Mouse (Mus musculus): ENCODE results near the gene Rfwd3.
"Not testable (repeated sequence)": the region's sequence is repeated elsewhere in the genome, so short reads cannot be mapped to it uniquely, and the experiment has no call there.

Rfwd3 gene

DNA sequence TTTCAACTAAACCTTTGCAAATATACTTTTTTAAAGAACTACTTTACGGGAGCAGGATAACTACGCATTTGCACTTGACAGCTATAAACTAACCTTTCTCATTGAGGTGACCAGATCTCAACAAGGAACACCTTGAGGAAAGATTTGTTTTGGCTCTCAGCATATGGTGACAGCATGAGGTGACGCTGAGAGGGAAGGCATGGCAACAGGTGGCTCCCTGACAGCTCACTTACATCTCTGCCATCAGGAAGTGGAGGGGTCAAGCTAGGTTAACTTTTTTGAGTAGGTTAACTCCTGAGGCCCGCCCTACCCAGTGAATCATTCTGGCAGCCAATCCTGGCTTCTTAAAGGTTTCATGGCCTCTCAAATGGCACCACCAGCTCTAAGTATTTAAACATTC, 14.4 kb downstream of the Rfwd3 start:
- no peak for DNase-seq

DNA sequence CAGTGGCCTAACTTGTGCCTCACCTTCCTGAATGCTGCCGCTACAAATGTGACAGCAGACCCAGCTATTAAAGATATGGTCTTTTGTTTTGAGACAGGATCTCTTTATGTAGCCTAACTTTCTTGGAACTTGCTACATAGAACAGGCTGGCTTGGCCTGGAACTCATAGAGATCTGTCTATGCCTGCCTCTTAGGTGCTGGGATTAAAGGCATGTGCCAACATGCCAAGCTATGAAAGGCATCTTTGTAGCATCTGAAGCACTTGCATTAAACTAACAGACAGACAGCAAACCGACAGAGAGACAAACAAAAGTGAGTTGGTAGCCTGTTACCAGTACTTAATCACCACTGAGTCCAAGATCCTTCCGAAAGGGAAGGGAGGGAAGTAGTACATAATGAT, 17.9 kb downstream of the Rfwd3 start:
- no peak for DNase-seq

GRCm38 (mm10) chr8:111268277-111268676, 31.7 kb downstream of the Rfwd3 start:
- DNase-seq, result no peak

- DNase-seq, result not testable (repeated sequence)
Measured at GRCm38 (mm10) chr8:111266161-111266560, 33.9 kb downstream of the Rfwd3 start.

DNA sequence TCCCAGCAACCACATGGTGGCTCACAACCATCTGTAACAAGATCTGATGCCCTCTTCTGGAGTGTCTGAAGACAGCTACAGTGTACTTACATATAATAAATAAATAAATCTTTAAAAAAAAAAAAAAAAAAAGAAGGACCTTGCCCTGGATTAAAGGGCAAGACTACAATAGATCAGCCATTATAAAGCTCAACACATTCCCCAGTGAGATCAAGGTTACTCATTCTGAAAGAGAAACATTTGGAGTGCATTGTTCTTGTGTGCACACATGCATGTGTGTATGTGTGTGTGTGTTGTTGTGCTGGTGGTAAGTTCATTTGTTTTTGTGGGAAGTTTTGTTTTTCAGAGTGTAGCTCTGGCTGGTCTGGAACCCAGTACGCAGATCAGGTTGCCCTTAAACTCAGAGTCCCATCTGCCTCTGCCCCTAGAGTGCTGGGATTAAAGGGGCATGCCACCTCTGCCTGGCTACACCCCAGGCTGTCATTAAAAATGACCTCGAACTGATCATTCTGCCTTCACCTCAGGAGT, 35.3 kb downstream of the Rfwd3 start:
- no peak for DNase-seq

GRCm38 (mm10) chr8:111261981-111262381, 38.0 kb downstream of the Rfwd3 start:
- DNase-seq, result no peak

DNA sequence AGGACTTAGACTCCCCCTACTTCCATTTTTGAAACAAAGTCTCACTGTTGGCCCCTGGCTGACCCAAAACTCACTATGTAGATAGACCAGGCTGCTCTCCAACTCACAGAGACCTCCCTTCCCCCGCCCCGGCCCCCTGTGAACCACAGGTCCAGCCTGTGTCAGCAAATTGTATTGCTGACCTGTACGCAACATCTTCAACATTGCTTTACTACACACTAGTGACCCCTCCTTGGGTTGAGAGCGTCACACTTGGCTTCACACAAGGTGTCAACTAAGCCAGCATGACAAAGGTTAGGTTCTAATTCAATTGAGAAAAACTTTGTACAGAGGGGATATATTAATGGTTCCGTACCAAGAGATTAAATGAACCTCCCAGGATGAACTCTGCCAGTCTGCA, 39.8 kb downstream of the Rfwd3 start:
- peak; percentile 15 for DNase-seq

DNA sequence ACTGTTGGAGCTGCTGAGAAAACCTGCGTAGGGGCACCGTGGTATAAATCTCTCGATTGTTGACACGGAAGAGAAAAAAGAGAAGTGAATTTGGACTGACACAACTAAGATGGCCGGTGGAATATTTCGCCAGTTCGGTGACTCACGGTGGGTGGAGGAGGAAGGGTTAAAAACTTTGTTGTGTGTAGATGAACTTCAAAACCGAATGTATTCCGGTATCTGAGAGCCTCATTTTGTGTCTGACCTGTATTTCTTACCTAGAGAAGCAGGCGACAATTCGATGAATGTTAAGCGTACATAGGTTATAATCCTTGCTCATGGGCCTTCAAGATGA, 40.6 kb downstream of the Rfwd3 start:
- DNase-seq, result no peak

DNA sequence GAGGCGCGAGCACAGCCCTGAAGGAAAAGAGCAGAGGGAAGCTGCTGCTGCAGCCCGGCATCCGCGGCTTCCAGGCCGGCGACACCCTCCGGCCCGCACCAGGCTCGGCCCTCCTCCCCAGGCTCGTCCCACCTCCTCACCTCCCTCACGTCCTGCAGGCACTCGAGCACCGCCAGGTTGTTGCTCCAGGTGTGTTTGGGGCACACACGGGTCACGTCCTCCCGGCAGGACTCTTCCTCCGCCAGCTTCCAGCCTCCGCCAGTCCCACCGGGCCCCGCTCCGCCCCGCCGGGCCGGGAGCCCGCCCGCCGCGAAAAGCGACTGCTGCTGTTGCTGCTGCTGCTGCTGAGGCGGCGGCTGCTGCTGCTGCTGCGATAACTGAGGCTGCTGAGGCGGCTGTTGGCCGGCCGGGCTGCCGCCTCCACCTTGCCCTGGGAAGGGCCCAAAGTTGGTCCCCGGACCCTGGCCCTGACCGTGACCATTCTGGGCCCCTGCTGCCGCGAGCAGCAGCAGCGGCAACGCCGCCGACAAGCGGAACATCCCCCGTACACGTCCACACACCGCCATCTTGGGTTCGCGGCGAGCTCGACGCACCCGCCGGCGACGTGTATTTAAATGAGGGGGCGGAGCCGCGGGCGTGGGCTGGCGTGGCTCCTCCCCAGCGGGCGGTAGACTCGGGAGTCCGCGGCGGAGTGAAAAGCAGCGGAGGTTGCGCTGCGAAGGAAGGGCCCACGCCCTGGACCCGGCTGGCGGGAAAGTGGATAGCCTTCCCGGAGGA, 41.2 kb downstream of the Rfwd3 start, which contains the start of gene Glg1:
Gene Glg1, minus strand, starts transcription at position 586 of the 777 bp plus-strand sequence.
- peak; percentile 89 for DNase-seq

DNA sequence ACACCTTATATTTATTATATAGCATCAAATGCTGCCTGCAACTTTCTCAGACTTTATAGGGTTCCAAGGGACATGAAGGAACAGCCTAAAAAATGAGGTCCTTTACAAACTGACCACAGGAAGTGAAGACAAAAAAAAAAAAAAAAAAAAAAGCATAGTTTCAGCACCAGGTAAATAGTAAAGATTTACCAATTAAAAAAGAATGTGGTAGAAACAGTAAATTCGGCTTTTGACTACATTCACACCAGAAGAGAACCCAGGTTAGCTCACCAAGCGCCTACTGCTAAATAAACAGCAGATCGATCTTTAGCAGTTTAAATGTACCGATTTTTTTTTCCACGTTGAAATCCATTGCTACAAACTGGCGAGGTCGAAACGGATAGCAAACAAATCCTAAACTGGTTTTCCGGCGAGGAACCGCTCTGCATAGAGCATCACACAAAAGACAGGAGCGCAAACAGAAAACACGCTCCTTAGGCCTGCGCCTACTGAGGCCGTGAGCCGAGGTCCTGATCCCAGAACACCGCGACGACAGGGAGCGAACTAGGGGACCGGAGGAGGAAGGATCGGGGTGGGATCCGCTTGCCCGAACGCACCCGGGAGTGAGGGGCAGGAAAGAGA, 41.9 kb downstream of the Rfwd3 start:
- no peak for DNase-seq

DNA sequence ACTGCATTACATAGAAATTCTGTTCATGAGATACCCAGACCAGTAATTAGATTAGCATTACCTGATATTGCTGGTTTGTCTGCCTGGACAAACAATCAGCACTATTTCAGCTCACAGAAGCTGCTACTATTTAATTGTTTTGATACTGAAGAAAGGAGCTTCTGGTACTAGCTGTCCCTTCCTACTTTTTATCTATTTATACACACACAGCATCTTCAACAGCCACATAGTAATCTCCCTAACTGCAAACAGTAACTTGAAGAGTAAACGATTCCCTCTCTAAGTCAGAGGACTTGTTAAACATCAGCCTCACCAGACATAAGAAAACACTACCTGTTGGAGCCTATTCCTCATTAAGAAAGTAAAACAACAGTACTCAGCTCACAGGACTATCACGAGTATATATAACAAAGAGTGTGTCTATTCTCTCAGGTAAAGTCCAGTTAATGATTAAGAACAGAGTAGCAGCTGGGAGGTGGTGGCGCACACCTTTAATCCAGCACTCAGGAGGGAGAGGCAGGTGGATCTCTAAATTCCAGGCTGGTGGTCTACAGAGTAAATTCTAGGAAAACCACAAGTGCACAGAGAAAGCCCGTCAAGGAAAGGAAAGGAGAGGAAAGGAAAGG, 47.4 kb downstream of the Rfwd3 start:
- DNase-seq, result no peak

- DNase-seq, result no peak
Measured at GRCm38 (mm10) chr8:111250111-111250510, 49.9 kb downstream of the Rfwd3 start.

DNA sequence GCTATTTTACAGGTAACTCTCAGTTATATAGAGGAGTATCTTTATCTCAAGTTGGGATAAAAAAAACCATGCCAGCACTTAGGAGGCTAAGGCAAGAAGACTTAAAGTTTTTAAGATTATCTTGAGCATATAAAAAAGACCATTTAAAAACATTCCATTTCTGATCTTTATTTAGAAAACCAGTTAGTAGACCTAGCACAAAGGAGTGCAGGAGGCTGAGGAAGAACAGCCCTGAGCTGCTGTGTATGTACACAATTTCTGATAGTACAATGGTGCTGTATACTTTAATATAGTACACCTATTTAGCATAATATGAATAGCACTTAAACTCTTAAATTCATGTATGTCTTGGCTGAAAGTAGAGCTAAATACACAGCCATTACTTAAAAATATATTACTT, 51.9 kb downstream of the Rfwd3 start:
- DNase-seq, result no peak

DNA sequence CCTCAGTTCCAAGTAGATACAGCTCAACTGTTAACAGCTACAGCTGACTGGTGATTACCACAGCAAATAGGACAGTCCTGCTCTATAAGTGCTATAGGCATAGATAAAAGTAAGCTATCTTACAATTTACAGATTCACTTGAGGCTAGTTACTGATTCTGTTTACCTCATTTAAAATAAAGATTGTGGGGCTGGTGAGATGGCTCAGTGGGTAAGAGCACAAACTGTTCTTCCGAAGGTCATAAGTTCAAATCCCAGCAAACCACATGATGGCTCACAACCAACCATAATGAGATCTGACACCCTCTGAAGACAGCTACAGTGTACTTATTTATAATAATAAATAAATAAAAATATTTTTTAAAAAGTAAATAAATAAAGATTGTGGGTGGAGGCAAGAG, 53.2 kb downstream of the Rfwd3 start:
- DNase-seq, result not testable (repeated sequence)

- no peak for DNase-seq
Measured at GRCm38 (mm10) chr8:111246287-111246830, 53.7 kb downstream of the Rfwd3 start.

DNA sequence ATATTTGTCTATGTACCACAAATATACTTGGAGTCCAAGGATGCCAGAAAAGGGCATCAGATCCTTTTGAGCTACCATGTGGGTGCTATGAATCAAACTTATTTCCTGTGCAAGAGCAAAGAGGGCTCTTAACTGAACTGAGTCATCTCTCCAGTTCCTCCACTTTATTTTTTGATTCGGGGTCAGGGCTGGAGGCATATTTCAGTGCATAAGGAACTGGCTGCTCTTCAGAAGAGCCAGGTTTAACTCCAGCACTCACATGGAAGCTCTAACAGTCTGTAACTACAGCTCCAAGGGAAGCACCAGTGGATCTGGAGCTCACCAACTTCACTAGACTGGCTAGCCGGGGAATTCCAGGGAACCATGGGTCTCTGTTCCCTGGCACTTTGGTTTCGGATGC, 62.7 kb downstream of the Rfwd3 start:
- no peak for DNase-seq

GRCm38 (mm10) chr8:111233730-111234129, 66.3 kb downstream of the Rfwd3 start:
- DNase-seq, result no peak

GRCm38 (mm10) chr8:111224153-111224552, 75.9 kb downstream of the Rfwd3 start:
- no peak for DNase-seq
